Mouse (Mus musculus) lung, embryonic 14.5 days (tissue): ENCODE data around the gene Usp54. TPM values are rescaled to one million over a fixed set of nuclear protein-coding genes. Genes with fewer than 3 reads are reported as not detected.
A peak's percentile ranks its signal among the peaks of the same experiment; 100 is the strongest.

ENCODE experiments used
- ATAC-seq: fragments of 200-750 bp; cut with Nextera tagmentation; 2 replicates; pipeline ENCODE4 v1.8.0; 2017; ENCODE audit warnings: mild to moderate bottlenecking, moderate TSS enrichment, moderate library complexity; ENCODE audit not compliant: insufficient read depth
- DNase-seq: peaks from one replicate; pipeline ENCODE4 v3.0.0-alpha.2; 2015
- H3K27ac ChIP-seq: fragments of 300-500 bp; sonication (generic); 2 replicates; pipeline ENCODE4 v1.5.1; 2014; ENCODE audit warnings: low read depth, mild to moderate bottlenecking, moderate library complexity
- H3K27me3 ChIP-seq: fragments of 300-500 bp; sonication (generic); 2 replicates; pipeline ENCODE4 v1.6.1; 2014; ENCODE audit warnings: low read length, control low read depth; ENCODE audit not compliant: insufficient read depth
- H3K36me3 ChIP-seq: fragments of 300-500 bp; sonication (generic); 2 replicates; pipeline ENCODE4 v1.6.1; 2014; ENCODE audit warnings: control low read depth; ENCODE audit not compliant: insufficient read depth
- H3K4me1 ChIP-seq: fragments of 300-500 bp; sonication (generic); 2 replicates; pipeline ENCODE4 v1.6.1; 2014; ENCODE audit warnings: antibody characterized with exemption, control low read depth; ENCODE audit not compliant: insufficient read depth
- H3K4me2 ChIP-seq: fragments of 300-500 bp; sonication (generic); 2 replicates; pipeline ENCODE4 v1.6.1; 2014; ENCODE audit warnings: mild to moderate bottlenecking
- H3K4me3 ChIP-seq: fragments of 300-500 bp; sonication (generic); 2 replicates; pipeline ENCODE4 v1.5.1; 2014; ENCODE audit warnings: low read depth, low read length
- H3K9ac ChIP-seq: fragments of 300-500 bp; sonication (generic); 2 replicates; pipeline ENCODE4 v1.6.1; 2014
- H3K9me3 ChIP-seq: fragments of 300-500 bp; sonication (generic); 2 replicates; pipeline ENCODE4 v1.6.1; 2016; ENCODE audit warnings: low read depth, low read length, control low read depth
- CTCF ChIP-seq: IDR thresholded peaks from 2 replicates; pipeline ENCODE4 v1.5.1; 2016; ENCODE audit warnings: antibody characterized with exemption, low read depth
- whole genome bisulfite sequencing: fragments of 180-500 bp; shearing (Covaris S2); extraction: QIAGEN DNeasy Blood & Tissue Kit; methylation state at CpG from one replicate; pipeline ENCODE4 v1.1.7; 2014; 5-methylcytosine and 5-hydroxymethylcytosine counted together
- microRNA-seq: library from miRNA; unstranded; fragments of <30 nt; microRNA quantifications from one replicate; pipeline ENCODE4, GENCODE M21; 2016; ENCODE audit warnings: borderline number of aligned reads
- polyA plus RNA-seq: library from polyadenylated mRNA; unstranded; fragments of >200 nt; fragmentation: Nextera tagmentation; extraction: Ambion mirVana; gene quantifications from 2 replicates; pipeline ENCODE4 v1.2.1, GENCODE M21; 2014

The Usp54 gene
- polyA plus RNA-seq, 1 experiment from 2014 or later, result 10.0 TPM

- H3K27ac ChIP-seq, result no peak overlapping the region
- H3K9me3 ChIP-seq, result no peaks in the 10 kb centered on the region
- WGBS, result 94% methylated on average over 10 of the region's 10 CpGs
- ATAC-seq, result no peak
- no peak overlapping the region for H3K9ac ChIP-seq
- H3K36me3 ChIP-seq, result peaks cover 44% of the 10 kb centered on the region
- no peak for DNase-seq
- H3K4me1 ChIP-seq, result no peaks in the 10 kb centered on the region
- H3K4me2 ChIP-seq, result no peak overlapping the region
- no peak for TF ChIP-seq CTCF
- H3K27me3 ChIP-seq, result no peaks in the 10 kb centered on the region
- H3K4me3 ChIP-seq, result no peak overlapping the region
These were observed 137.9 kb downstream of the Usp54 start for GRCm38 (mm10) chr14:20502966-20503365.

- no peak for TF ChIP-seq CTCF
- DNase-seq, result no peak
- no peaks in the 10 kb centered on the region for H3K27me3 ChIP-seq
- H3K36me3 ChIP-seq, result peaks cover 53% of the 10 kb centered on the region
- no peak overlapping the region for H3K4me2 ChIP-seq
- no peak overlapping the region for H3K9ac ChIP-seq
- no peak overlapping the region for H3K4me3 ChIP-seq
- ATAC-seq, result no peak
- H3K4me1 ChIP-seq, result no peaks in the 10 kb centered on the region
- no peak overlapping the region for H3K27ac ChIP-seq
- no peaks in the 10 kb centered on the region for H3K9me3 ChIP-seq
- WGBS, result 89% methylated on average over 3 of the region's 3 CpGs
These were observed 140.9 kb downstream of the Usp54 start for GRCm38 (mm10) chr14:20499982-20500381.

Small RNAs within 50 kb of the gene (microRNA-seq; reads per million reads assigned to microRNA genes)
- gene Mir6946, result 3.1 reads per million, percentile 8 among the genes with 10 or more reads in this experiment

Other genes starting within 250 kb of the Usp54 start
- 93.5 and 96.8 TPM in 2 replicates for gene Mrps16, start 247.4 kb downstream of the Usp54 start, polyA plus RNA-seq
- gene Cfap70, start 188.8 kb downstream of the Usp54 start, polyA plus RNA-seq, result 0.12 and 0.82 TPM in 2 replicates
- 36.0 and 36.9 TPM in 2 replicates for gene Anxa7, start 160.9 kb downstream of the Usp54 start, polyA plus RNA-seq
- gene Mss51, start 144.2 kb downstream of the Usp54 start, polyA plus RNA-seq, result 0.96 and 1.4 TPM in 2 replicates
- gene Ppp3cb, start 94.5 kb downstream of the Usp54 start, polyA plus RNA-seq, result 60.7 and 61.1 TPM in 2 replicates
- gene Myoz1, start 15.5 kb upstream of the Usp54 start, polyA plus RNA-seq, result 0.24 and 0.87 TPM in 2 replicates
- gene Synpo2l, start 27.3 kb upstream of the Usp54 start, polyA plus RNA-seq, result 0.75 and 2.8 TPM in 2 replicates
- gene Sec24c, start 33.2 kb upstream of the Usp54 start, polyA plus RNA-seq, result 96.0 and 100 TPM in 2 replicates
- gene Fut11, start 53.9 kb upstream of the Usp54 start, polyA plus RNA-seq, result 29.2 and 30.2 TPM in 2 replicates
- 224 and 227 TPM in 2 replicates for gene Chchd1, start 61.9 kb upstream of the Usp54 start, polyA plus RNA-seq
- 29.9 and 37.3 TPM in 2 replicates for gene Zswim8, start 66.5 kb upstream of the Usp54 start, polyA plus RNA-seq
- gene Ndst2, start 93.5 kb upstream of the Usp54 start, polyA plus RNA-seq, result 32.4 and 35.6 TPM in 2 replicates
- 46.3 and 46.6 TPM in 2 replicates for gene Camk2g, start 153.0 kb upstream of the Usp54 start, polyA plus RNA-seq
- gene Plau, start 195.6 kb upstream of the Usp54 start, polyA plus RNA-seq, result 0.99 TPM in 2 replicates